Mouse (Mus musculus): ENCODE data around the gene Pbx4.

DNA sequence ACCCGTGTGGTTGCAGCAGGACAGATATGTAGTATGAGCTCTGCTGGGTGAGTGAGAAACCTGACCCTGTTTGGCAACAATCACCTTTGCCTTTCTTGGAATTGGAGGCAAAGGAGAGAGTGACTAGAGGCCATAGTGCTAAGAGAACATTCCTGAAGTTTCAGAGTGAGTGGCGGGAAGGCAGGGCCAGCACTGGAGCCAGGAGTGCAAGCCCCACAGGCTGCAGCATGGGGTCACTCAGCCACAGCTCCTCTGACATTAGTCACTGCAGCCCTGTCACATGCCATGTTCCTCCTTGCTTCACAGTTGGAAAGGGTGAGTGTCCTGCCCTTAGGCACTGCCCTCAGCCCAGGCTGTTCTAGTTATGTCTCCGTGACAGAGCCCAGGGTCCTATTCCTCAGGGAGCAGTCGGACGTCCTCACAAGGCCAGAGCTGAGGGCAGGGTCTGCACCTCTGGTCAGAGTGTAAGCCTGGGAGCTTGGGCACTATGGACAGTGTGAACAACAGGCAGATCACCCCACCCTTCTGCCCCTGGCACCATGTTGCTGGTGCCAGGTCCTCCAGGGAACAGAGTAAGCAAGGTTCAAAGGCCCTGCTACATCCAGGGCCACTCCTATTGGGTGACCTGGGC, 35.5 kb downstream of the Pbx4 start:
- TF ChIP-seq CTCF (IDR thresholded peaks at IDR 0.05; ENCODE audit: insufficient read depth, low read depth, low read length) = no peak
- TF ChIP-seq POLR2A (IDR thresholded peaks at IDR 0.05; ENCODE audit: insufficient read depth, low read depth, low read length) = no peak

Measured in olfactory bulb, adult 2 months (tissue).